Mouse (Mus musculus) v-Abl transformed pro-B cells (cell line): ENCODE data around the gene Clip4.
"Not testable (repeated sequence)": the region's sequence is repeated elsewhere in the genome, so short reads cannot be mapped to it uniquely, and the experiment has no call there.

Experiments
- in situ Hi-C, 2 experiments: fragments of 400-800 bp; cut with MboI; formaldehyde crosslinking; loops; one replicate each; pipeline ENCODE4 v1.15.1; 2025; ENCODE audit not compliant: unreplicated experiment in 2 of 2

Clip4 gene

DNA sequence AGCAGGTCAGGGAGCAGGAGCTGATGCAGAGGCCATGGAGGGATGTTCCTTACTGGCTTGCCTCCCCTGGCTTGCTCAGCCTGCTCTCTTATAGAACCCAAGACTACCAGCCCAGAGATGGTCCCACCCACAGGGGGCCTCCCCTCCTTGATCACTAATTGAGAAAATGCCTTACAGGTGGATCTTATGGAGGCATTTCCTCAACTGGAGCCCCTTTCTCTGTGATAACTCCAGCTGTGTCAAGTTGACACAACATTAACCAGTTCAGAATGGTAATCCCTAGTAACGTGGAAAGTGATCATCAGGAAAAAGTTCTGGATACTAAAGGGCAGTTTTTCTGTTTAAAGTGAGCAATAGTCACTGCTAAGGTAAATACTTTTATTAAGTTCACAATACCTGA lies at the start of gene Clip4:
TSS of gene Clip4 (plus strand) at position 301 of the 400 bp plus-strand sequence.
- in situ Hi-C loops: not testable (repeated sequence)

DNA sequence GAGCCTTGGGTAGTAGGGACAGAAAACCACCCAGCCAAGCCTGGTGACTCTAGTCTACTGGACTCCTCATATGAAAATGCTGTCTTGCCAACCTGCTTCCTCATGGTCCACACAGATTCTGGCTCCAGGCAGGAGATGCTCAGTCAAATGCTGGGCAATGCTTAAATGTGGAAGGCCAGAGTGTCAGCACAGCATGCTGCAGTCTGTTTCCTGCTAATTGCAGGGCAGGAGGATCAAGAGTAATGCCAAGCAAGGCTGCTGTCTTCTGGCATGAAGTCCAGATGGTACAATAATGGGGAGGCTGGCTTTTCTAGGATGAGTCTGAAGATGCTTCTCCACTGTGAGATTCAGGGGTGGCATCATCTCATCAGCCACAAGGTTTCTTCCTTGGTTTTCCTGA lies 47.8 kb upstream of the Clip4 start:
- in situ Hi-C loops: no loop called here

DNA sequence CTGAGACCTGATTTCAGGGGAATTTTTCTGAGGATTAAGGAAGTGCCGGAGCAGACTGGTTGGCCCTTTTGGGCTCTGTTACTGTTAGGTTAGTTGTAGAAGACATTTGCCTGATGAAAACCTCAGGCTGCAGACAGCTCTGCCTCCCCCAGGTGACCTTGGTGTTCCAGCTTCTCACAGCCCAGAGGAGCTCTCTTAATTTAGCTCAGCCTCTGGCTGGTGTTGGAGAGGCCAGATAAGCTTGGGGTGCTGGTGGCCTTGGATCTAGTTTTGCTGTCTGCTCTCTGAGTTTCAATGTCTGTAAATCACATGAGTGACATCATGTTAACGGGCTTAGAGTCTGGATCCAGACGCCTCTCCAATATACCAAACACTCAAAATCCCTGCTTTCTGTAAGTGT lies 47.3 kb upstream of the Clip4 start:
- in situ Hi-C loops: no loop called here

DNA sequence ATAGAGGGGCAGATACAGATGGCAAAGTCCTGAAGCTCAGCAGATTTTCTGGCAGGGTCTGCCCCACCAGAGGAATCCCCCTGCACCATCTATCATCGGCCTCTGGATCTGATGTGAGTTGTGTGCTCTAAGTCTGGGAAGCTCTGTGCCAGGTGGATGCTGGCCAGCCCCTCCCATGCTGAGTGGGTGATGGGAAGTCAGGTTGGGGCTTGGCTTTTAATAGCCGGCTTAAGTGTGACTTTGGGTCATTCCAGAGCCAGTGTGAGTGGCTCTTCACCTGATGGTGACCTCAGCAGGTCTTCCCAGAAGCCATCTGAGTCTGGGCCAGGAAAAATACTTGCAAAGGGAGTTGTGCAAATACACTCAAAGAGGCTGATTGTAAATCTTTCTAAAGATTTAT lies 37.6 kb upstream of the Clip4 start:
- in situ Hi-C loops: no loop called here

DNA sequence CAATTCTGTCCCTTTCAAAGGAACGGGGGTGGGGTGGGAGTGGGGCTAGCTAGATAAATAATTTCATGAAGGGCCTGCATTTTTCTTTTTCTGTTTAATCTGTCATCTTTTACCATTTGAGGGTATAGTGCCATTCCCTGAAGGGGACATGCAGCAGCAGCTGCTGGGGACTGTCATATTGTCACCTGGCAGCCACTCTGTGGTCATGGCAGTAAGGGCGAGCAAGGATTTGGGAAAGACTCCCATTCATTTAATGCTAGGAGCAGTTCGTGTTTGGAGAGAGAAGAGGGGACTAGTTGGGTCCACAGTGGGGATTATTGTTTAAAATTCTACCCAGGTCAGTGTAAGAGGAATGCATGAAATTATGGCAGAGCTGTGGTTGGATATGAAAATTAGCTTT lies 31.8 kb upstream of the Clip4 start:
- in situ Hi-C loops: no loop called here

DNA sequence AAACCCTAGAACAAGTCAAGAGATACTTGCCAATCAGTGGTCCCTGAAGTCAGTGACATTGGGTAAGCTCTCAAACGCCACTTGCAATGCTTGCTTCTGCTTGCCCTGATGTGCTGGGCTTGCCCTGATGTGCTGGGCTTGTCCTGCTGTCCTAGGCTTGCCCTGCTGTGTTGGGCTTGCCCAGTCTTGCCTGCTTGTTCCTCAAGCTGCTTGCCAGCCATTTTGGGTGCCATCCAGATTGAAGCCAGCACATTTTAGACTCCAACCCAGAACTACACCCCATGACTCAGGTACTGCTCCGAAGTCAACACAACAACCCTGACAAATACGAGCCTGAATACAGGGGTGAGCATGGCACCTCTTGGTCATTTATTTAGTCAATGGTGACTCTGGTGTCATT lies 26.1 kb upstream of the Clip4 start:
- in situ Hi-C loops: no loop called here

DNA sequence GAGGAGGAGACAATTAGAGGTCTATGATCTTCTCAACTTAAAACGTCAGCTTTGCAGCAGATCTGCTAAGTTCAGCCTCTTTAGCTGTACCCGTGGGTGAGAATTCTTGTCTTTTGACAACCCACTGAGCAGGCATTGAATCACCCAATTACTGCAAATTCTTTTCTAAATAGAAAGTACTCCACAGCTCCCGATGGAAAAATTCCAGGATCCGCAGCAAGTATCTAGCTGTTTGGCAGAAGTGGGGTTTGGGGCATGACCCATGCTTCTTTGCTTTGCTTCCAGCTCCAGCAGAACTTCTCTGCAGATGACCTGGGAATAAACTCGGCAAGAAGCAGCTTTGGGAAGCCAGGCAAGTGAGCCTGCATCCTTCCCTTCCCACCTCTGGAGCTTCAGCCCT lies 25.3 kb upstream of the Clip4 start:
- in situ Hi-C loops: no loop called here

DNA sequence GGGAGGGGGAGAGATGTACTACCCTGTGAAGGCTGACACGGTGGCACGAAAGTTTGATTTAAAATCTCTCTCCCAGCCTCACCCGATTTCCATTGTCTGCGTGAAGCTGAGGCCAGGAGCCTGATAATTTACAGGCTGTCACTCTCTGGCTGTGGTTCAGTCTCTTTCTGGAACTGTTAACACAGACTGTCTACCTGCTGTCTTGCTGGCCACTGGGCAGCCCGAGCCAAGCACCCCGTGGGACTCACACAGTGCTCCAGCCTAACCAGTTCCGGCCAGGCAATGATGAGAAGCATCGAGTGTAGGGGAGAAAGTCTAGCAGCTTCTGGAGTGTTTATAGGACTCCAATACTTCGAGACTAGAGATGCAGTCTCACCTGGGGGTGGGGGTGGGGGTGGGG lies 22.2 kb upstream of the Clip4 start:
- in situ Hi-C loops: no loop called here

DNA sequence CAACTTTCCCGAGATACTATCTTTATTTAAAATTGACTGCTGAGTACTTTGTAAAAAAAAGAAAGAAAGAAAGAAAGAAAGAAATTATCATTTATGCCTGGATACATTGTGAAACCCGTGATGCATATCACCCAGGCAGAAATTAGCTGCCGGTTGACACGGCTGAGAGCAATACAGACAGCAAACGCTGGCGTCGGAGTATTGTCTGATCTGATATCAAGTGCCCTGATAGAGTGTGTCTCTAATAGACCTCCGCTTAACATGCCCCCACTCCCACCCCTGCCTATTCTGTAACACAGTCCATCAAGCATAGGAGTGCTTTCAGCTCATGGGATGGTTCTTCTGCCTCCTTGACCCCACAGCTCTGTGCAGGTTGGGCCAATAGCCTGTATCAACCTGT lies 20.7 kb upstream of the Clip4 start:
- in situ Hi-C loops: no loop called here

DNA sequence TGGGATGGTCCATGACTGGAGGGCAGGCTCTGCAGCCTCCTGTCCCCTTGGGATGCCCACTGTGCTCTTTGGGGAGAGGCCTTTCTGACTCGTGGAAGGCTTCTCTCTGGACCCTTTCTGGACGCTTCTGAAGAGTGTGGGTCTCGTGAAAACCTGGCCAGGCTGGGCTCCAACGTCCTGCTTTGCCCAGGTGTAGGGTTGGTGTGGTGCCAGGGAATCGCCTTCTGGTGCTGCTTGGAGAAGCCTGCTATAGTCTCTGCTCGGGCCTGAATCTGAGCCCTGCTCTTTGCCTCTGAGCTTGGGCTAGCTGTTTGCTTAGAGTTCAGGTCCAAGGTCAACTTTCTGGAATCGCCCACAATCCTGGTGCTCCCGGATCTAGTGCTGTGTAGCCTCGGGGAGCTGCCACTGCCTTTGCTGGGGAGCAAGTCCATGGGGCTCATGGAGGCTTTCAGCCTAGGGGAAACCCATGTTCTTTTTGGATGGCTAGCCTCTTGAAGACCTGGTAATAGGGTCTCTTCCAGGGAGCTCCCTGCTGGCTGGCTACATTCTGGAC lies 18.6 kb upstream of the Clip4 start:
- in situ Hi-C loops: no loop called here

DNA sequence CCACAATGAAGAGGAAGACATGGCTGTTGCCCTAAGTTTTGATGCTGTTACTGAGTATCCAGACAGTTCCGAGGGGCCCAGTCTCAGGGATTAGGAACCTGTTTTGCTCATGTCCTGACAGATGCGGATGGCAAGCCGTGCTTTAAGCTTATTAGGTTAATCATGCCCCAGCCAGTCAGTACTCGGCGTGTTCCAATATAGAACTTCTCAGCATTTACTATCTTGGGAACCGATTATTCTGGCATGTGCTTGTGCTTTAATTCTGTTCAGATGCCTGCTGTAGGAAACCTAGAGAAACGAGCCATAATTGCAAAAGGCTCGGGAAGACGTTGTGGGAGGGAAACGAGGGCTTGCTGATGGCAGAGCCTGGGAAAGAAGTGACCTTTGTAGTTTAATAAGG lies 15.4 kb upstream of the Clip4 start, which contains the start of gene Pcare:
TSS of gene Pcare (minus strand) at position 64 of the 400 bp plus-strand sequence.
- in situ Hi-C loops: no loop called here

DNA sequence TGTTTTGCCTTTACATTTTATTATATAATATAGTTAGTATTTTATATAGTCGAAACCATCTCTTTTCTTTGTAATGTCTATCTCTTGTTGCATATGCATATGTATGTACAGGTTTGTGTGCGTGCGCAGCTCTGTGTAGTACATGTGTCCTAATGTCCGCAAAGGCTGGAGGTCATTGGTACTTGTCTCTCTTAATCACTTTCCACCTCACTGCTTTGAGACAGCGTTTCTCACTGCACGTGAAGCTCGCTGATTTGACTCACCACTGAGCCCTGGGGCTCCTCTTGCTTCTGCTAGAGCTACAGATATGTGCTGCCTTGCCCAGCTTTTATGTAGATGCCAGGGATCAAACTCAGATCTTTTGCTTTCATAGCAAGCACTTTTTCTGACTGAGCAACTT lies 7.7 kb upstream of the Clip4 start:
- in situ Hi-C loops: no loop called here

DNA sequence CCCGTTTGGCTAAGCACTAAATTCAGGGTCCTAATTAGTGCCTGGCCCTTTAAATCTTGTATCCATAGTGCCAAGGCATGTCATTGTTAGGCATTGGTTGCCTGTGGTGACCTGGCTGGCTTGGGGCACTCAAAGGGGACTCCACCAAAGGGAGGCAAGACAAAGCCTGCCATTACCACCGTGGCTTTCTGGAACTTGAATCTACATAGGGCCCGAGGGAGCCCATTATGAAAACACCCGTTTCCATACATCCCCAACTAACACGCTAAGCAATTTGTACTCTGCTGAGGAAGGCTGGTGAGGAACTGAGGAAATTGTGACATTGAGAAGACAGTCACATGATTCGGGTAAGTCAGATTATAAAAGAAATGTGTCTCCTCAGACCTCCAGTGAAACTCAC lies 1.3 kb downstream of the Clip4 start:
- in situ Hi-C loops: no loop called here

DNA sequence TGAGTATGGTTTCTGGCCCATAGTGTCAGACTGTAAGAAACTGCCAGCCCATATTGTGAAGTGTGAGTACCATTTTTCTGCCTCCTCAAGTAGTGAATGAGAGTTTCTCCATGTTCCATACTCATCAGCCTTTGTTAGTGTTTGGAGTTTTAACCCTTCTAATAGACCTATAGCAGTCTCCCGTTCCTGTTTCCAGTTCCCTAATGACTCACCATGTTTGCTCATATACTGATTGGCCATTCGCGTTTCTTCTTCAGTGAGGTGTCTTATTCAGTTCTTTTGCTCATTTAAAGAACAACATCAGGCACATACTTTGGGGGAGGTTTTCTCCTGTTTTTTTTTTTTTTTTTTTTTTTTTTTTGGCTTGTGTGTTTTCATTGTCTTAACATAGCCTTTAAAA lies 2.4 kb downstream of the Clip4 start:
- in situ Hi-C loops: no loop called here

DNA sequence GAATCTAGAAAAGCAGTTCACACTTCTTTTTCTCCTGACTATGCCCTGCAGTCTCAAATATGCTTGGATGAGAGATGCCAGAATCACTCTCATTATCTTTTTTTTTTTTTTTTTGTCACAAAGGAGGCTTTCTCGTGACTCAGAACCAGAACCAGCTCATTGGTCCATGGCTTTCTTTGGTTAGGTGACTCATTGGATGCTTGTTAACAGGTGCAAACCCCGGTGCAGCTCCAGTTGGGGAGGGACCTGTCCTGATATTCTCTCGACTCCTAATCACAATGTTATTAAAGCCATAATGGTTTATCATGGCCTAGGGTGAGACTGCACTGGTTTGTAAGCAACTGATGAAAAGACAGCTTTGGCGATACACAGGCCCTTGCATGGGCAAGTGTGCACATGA lies 5.9 kb downstream of the Clip4 start:
- in situ Hi-C loops: no loop called here

DNA sequence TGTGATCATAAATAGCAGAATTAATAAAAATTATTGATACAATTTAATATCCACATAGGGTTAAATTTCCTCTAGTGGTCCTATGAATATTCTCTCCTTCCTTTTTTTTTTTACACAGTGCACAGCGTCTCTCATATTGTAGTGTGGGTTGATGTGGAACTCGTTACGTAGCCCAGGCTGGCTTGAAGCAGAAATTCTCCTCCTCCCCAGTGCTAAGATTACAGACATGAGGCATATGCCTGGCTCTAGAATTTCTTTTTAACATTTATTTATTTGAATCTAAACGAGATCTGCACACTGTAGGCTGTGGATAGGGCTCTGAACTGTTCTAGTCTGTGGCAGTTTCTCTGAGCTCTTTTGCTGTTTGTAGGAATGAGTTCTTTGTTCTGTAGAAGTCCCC lies 7.0 kb downstream of the Clip4 start:
- in situ Hi-C loops: no loop called here

DNA sequence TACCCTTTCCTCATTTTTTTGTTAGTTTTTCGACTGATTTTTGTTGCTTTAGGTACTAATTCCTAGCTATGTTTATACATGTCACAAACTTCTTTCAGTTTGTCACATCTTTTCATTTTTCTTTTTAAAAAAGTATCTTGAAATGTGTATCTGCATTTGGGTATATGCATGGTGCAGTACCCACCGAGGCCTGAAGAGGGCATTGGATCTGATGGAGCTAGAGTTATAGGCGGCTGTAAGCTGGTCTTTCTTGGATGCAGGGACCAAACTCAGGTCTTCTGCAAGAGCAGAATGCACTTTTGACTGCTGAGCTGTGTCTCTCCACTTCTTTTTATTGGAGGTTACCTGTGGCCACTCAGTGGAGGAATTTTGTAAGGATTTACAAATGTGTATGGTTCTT lies 10.4 kb downstream of the Clip4 start:
- in situ Hi-C loops: no loop called here

DNA sequence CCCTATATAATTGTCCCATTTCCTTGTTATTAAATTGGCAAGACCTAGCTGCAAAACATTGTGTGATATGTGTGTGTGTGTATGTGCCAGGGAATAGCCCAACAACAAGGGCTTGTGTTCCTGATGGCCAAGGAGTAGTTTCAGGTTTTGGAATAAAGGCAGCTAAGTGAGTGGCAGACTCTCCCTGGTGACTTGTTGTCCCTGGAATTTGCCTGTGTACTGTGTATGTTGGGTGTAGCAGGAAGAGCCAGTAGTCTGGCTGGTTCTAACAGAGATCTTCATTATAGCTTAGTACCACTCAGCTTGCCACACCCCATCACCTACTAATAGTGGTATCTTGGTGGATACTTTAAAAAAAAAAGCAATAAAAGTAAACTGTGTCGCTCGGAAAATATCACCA lies 12.2 kb downstream of the Clip4 start:
- in situ Hi-C loops: no loop called here

DNA sequence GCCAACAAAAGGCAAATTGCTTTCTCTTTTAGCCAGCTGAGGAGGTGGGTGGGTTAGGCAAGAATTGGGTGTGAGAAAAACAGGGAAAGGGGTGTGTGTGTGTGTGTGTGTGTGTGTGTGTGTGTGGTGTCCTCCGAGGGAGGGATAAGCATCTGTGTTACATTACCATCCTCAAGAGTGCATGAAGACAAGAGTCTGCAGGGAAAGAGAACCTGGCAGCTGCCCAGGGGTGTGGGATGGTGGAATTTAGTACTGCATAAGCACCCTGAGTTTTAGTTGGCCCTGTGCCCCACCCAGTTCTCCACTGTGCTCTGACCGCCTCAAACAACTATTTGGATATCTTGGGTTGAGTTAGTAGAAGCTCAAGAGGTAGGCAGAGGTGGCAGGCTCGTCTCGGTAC lies 12.7 kb downstream of the Clip4 start:
- in situ Hi-C loops: no loop called here

DNA sequence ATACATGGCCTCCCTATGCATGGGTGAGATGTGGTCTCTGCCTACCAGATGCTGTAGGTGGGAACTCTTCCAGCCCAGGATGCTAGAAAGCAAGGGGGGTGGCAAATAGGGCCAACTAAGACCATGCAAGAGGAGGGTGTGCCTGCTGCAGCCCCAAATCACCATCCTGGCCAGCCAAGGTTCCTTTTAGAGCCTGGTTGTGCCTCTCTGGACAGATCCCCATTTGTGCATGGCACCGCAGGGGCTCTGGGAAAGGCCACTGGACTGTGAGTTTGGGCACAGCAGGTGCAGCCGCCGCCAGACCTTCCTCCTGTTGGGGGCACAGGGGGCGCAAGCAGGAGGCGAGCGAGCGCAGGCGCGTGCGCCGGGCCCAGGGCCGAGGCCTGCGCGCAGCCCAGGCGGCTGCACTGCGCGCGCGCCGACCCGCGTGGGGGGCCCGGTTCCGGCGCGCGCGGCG lies 14.0 kb downstream of the Clip4 start:
- in situ Hi-C loops: no loop called here

DNA sequence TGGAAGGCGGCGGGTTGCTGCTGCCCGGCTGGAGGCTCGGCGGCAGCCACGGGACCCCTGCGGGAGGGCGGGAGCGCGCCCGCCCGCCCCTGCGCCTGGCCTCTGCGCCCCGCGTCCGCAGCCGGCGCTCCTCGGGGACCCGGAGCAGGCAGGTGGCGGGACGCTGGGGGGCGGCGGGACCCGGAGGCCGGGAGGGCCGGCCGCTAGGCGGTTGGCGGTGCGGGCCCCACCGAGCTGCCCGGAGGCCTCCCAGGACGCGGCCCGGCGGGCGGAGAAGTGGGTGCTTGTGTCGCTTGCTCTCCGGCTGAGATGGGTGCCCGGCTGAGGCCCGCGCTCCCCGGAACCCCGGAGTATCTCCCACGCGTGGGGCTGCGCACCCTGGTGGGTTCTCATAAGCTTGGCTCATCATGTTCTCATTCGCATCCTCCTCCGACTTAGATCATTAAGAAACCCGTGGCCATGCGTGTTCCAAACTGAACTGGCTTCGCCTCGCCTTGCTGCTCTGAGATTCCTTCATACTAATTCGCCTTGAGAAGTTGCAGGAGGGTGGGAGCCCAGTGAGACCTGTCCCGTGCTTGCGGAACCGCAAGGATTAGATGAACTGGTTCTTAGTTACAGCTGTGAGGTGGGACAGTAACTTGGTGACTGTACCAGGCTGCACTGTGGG lies 14.6 kb downstream of the Clip4 start:
- in situ Hi-C loops: no loop called here

DNA sequence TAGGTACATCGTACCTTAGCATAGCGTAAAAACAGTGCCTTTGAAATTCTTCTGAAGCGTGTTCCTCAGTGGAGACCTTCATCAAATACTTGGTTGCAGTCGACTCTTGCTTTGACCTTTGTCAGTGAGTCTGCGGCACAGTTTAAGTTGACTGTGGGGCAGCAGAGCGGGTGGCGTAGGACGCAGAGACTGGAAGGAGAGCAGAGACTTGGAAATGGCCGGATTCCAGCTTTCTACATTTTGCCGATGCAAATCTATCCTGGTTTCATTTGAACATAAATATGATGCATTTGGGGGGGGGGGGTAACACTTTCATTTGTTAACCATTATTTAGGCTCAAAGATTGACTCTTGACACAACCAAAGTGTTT lies 15.1 kb downstream of the Clip4 start:
- in situ Hi-C loops: no loop called here

DNA sequence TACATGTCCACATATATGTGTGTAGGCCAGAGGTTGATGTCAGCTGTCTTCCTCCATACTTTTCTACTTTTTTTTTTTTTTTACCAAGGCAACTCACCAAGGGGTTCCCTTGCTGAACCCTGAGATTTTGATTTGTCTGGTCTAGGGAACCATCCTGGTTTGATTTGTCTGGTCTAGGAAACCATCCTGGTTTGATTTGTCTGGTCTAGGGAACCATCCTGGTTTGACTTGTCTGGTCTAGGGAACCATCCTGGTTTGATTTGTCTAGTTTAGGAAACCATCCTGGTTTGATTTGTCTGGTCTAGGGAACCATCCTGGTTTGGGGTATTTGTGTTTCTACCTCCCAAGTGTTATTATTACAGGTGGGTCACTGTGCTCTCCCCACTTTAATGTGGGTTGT lies 18.2 kb downstream of the Clip4 start:
- in situ Hi-C loops: no loop called here
